Mouse (Mus musculus) stomach, postnatal 0 days (tissue): ENCODE measurements at regions not wholly inside any gene's neighbourhood (a gene's known extent, or its start where the extent isn't known, plus 50 kb on each side); places are given as distances from the start of the nearest gene placed in this dataset.

Experiments
- CTCF ChIP-seq: IDR thresholded peaks from 2 replicates; pipeline ENCODE4 v1.5.1; 2016; ENCODE audit warnings: antibody characterized with exemption, low read depth, mild to moderate bottlenecking, moderate library complexity
- EP300 ChIP-seq: optimal IDR thresholded peaks from 2 replicates; pipeline ENCODE3; 2016; ENCODE audit warnings: antibody characterized with exemption

GRCm38 (mm10) chr15:10823933-10824332 is 109.5 kb upstream of the Rai14 start:
- TF ChIP-seq CTCF (no peak), EP300 (no peak)
